Mouse (Mus musculus): ENCODE data around the gene Hist3h2ba.

Hist3h2ba gene

DNA sequence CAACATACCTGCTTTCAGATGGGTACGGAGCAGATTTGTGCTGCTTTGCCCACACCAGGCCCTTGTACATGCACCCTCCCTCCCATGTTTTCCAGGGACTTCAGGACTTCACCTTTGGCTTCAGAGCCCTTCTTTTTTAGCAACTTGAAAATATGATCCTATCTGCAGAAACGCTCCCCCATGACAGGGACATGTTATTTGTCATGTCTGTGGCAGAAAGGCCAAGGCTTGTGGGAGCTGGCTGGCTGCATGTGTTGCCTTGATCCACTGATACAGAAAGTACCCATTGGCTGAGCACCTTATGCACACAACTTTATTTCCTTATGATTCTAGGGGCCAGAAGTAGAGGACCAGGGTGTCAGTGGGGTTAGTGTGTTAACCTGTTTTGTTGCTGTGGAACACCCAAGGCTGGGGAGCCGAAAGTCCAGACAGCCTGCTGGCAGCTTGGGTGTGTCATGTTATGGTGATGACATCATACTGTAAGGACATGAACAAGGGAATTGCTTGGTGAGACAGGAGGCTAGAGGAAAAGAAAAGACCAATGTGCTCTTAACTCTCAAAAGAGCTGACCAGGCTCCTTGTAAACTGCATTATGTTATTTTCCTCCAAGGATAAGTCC lies 36.7 kb downstream of the Hist3h2ba start:
- DNase-seq (ENCODE audit: low spot score): peak; percentile 40

DNA sequence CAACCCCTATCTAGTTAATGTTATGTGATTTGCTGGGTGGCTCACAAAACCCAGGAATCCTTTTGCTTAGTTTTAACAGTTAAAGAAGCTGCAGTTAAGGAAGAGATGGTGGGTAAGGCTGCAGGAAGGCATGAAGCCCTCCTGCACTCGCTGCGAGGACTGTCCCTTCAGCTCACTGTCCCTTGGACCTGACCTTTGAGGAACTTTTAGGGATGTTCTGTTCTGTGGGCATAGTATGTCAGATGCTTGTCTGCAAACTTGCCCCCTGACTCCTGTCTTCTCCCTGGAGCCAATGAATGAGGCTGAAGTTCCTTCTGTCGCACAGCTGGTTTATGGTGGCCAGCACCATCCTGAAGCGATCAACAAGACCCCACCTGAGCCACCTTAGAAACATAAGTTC lies 40.4 kb downstream of the Hist3h2ba start:
- DNase-seq (ENCODE audit: low spot score): no peak

DNA sequence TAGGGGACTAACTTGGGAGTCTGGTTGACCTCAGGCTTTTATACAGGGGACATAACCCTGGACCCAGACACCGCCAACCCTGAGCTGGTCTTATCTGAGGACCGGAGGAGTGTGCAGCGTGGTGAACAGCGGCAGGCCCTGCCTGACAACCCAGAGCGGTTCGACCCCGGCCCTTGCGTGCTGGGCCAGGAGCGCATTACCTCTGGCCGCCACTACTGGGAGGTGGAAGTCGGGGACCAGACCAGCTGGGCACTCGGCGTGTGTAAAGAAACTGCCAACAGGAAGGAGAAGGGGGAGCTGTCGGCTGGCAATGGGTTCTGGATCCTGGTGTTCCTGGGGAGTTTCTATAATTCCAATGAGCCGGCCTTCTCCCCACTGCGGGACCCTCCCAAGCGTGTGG lies 41.4 kb downstream of the Hist3h2ba start:
- no peak for DNase-seq (ENCODE audit: low spot score)

DNA sequence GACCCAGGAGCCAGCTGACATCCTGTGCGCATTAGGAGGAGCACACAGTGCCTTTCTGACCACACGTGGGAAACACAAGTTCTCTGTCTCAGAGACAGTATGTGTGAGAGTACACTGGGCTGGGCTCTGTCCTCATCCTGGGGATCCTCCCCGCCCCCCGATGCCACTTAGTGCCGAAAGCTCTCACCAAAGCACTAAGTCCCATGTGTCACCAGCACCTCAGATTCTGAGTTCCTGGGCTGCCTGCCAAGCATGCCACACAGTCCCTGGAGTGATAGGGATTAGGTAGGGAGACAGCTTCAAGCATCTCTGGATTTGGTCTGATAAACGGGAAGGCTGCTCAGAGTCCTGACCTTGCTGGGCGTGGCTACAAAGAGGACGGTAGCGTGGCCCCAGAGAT lies 42.1 kb downstream of the Hist3h2ba start:
- DNase-seq (ENCODE audit: low spot score): peak; percentile 35

DNA sequence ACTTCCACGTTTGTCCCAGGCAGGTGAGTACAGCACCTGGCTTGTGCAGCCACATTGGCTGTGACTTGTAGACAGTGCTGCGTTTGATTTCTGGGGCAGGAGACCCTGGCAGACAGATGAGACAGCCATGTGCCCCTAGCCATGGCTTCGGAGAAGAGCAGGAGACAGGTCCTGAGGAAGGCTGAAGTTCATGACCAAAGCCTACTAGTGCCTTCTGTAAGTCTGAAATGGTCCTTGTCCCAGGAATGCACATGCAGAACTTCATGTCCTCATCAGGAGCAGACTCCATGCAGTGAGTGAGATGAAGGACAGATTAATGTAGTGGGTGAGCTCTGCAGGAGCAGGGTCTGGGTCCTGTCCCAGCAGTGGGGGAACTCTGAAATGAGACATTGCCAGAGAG lies 43.2 kb downstream of the Hist3h2ba start:
- no peak for DNase-seq (ENCODE audit: low spot score)

DNA sequence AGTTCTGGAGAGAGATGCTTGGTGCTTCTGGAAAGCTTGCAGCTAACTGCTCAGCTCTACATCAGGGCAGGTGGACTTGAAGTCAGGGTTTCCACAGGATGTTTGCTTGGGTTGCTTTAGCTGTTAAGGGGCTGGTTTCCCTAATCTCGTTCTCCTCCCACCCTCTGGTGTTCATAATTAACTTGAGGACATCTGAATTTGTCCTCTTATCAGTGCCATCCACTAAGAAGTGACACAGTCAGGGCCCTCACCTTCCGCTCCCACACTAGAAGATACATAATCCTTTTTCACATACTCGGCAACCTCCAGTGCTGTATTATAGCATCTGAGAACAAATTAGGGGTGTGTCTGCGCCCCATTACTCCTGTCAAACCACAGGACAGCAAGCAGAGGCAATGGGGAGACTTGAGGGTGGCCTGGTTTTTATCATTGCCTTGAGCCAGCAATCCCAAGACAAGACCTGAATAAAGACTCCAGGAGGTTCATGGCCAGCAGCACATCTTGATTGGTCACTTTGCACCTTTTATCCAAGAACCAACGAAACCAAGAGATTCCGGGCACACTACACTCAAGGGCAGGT lies 44.5 kb downstream of the Hist3h2ba start:
- DNase-seq (ENCODE audit: low spot score): no peak

DNA sequence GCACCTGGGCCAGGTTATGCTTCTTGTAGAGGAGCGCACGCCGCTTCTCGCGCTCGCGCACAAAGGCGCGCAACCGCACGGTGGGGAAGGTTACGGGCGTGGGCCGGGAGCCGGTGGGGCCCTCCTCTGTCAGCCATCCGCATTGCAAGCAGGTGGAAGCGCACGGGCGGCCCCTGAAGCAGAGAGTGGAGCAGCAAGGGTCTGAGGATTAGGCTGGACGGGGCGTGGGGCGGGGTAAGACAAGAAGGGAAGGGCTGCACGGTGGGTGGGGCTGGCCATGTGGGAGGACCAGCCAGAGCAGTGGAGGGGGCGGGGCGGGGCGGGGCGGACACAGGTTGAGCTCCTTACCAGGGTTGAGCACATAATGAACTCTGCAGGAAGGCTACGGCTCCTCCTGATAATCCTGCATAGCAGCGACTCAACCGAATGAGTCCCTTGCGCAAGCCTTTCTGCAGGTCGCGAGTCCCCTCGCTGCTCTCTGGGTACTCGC lies 45.7 kb downstream of the Hist3h2ba start:
- DNase-seq (ENCODE audit: low spot score): no peak

DNA sequence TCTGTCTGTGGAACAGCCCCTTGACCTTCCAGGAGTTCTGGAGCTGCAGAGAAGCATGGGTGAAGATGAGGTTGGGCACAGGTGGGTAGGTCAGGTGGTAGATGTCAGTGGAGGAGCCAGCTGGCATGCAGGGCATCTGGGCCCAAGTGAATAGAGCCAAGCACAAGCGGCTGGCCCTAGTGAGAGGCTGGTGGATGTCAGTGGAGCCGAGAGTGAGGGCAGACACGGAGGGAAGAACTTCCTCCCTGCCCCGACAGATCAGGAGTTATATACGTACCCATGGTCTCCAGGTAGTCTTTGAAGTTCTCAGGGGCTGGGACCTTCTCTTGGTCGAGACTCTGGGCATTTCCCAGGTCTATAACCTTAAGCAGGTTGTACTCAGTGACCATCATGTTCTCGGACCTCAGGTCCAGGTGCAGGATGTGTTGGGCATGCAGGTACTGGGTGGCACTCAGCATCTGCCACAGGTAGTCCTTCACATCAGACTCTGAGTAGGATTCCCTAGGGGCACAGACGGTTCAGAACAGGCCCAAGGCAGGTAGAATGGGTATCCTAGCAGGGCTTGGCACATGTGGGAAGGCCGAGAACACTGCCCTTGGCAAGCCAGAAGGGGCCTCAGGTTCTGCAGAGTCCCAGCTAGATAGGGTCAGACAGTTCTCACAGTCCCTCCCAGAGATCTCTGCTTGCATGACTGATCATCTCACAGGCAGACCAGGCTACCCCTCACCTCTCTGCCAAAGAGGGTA lies 46.5 kb downstream of the Hist3h2ba start:
- no peak for DNase-seq (ENCODE audit: low spot score)

DNA sequence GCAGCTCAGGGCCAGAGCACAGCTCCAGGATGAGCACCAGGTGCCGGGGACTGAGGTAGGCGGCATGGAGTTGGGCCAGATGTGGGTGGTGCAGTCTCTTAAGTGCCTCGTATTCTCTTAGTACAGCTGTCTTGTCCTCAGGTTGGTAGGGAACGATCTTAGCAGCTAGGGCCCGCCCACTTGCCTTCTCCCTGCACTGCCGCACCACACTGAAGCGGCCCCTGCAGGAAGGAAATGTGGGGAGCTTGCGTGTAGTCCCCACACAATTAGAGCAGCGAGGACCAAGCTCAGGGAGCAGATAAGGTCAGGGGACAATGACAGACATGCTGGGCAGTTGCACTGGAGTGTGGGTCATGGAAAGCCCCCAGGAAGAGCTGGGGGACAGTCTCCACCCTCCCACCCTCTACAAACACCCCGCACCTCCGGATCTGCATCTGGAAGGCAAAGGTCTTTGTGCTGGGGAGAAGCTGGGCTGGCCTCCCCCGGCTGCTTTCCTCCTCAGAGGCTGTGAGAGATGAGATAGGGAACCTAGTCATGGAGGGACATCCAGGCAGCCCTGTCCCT lies 47.2 kb downstream of the Hist3h2ba start:
- no peak for DNase-seq (ENCODE audit: low spot score)

DNA sequence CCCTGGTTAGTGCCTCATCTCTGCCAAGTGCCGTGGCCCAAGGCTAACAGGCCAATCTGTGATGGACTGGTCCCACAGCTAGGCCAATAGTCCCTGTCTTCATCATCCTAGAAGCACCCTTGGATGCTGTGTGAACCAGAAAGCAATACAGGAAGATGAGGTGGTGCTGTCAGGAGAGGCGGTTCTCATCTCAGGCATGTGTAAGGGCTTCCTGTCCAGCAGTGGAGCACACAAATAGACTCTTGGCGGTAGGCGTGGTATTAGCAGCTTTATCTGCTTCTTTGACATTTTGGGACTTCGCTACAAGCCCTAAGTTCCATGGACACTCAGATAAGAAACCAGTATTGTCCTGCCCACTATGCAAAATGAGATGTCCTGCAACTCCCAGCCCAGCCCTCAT lies 48.8 kb downstream of the Hist3h2ba start:
- DNase-seq (ENCODE audit: low spot score): no peak
